Mouse (Mus musculus): ENCODE measurements at regions not wholly inside any gene's neighbourhood (a gene's known extent, or its start where the extent isn't known, plus 50 kb on each side); places are given as distances from the start of the nearest gene placed in this dataset.

GRCm38 (mm10) chr9:116323871-116324721, 148.9 kb upstream of the Tgfbr2 start:
- H3K36me3 ChIP-seq, result no peaks in the 10 kb centered on the region
- no peak for ATAC-seq (replicated peaks; ENCODE audit: low FRiP score)
- H3K9me3 ChIP-seq (replicated peaks), result no peaks in the 10 kb centered on the region
- no peak overlapping the region for H3K27ac ChIP-seq
- no peak overlapping the region for H3K4me2 ChIP-seq
- no peak overlapping the region for H3K4me3 ChIP-seq (replicated peaks)
- no peaks in the 10 kb centered on the region for H3K4me1 ChIP-seq
- H3K9ac ChIP-seq, result no peak overlapping the region
- no peaks in the 10 kb centered on the region for H3K27me3 ChIP-seq
- 87% methylated on average over 9 of the region's 9 CpGs for WGBS

- 87% methylated on average over 6 of the region's 6 CpGs for WGBS
- no peak overlapping the region for H3K4me3 ChIP-seq (replicated peaks)
- no peaks in the 10 kb centered on the region for H3K36me3 ChIP-seq
- no peaks in the 10 kb centered on the region for H3K27me3 ChIP-seq
- H3K27ac ChIP-seq, result no peak overlapping the region
- H3K9me3 ChIP-seq (replicated peaks), result no peaks in the 10 kb centered on the region
- no peak for ATAC-seq (replicated peaks; ENCODE audit: low FRiP score)
- no peak overlapping the region for H3K4me2 ChIP-seq
- H3K9ac ChIP-seq, result no peak overlapping the region
- no peaks in the 10 kb centered on the region for H3K4me1 ChIP-seq
Measured at GRCm38 (mm10) chr9:116321908-116322307, 146.7 kb upstream of the Tgfbr2 start.

GRCm38 (mm10) chr9:116319421-116319820, 144.3 kb upstream of the Tgfbr2 start:
- H3K4me3 ChIP-seq (replicated peaks), result no peak overlapping the region
- no peaks in the 10 kb centered on the region for H3K9me3 ChIP-seq (replicated peaks)
- no peak for ATAC-seq (replicated peaks; ENCODE audit: low FRiP score)
- H3K9ac ChIP-seq, result no peak overlapping the region
- no peaks in the 10 kb centered on the region for H3K27me3 ChIP-seq
- no peak overlapping the region for H3K27ac ChIP-seq
- H3K36me3 ChIP-seq, result no peaks in the 10 kb centered on the region
- no peaks in the 10 kb centered on the region for H3K4me1 ChIP-seq
- WGBS, result 70% methylated on average over 3 of the region's 3 CpGs
- H3K4me2 ChIP-seq, result no peak overlapping the region

- no peaks in the 10 kb centered on the region for H3K36me3 ChIP-seq
- no peak for ATAC-seq (replicated peaks; ENCODE audit: low FRiP score)
- 78% methylated on average over 4 of the region's 4 CpGs for WGBS
- H3K27ac ChIP-seq, result no peak overlapping the region
- no peak overlapping the region for H3K4me3 ChIP-seq (replicated peaks)
- no peak overlapping the region for H3K9ac ChIP-seq
- no peak overlapping the region for H3K4me2 ChIP-seq
- H3K9me3 ChIP-seq (replicated peaks), result no peaks in the 10 kb centered on the region
- no peaks in the 10 kb centered on the region for H3K4me1 ChIP-seq
- no peaks in the 10 kb centered on the region for H3K27me3 ChIP-seq
Measured at GRCm38 (mm10) chr9:116316582-116317095, 141.5 kb upstream of the Tgfbr2 start.

GRCm38 (mm10) chr9:116314803-116315202, 139.6 kb upstream of the Tgfbr2 start:
- H3K4me2 ChIP-seq, result no peak overlapping the region
- H3K4me1 ChIP-seq, result no peaks in the 10 kb centered on the region
- no peaks in the 10 kb centered on the region for H3K27me3 ChIP-seq
- no peaks in the 10 kb centered on the region for H3K9me3 ChIP-seq (replicated peaks)
- no peak overlapping the region for H3K27ac ChIP-seq
- ATAC-seq (replicated peaks; ENCODE audit: low FRiP score), result no peak
- no peak overlapping the region for H3K4me3 ChIP-seq (replicated peaks)
- H3K9ac ChIP-seq, result no peak overlapping the region
- H3K36me3 ChIP-seq, result no peaks in the 10 kb centered on the region

GRCm38 (mm10) chr9:116313932-116314790, 139.0 kb upstream of the Tgfbr2 start:
- no peak overlapping the region for H3K4me3 ChIP-seq (replicated peaks)
- no peak overlapping the region for H3K27ac ChIP-seq
- 79% methylated on average over 14 of the region's 14 CpGs for WGBS
- H3K4me1 ChIP-seq, result no peaks in the 10 kb centered on the region
- H3K9ac ChIP-seq, result no peak overlapping the region
- no peaks in the 10 kb centered on the region for H3K9me3 ChIP-seq (replicated peaks)
- H3K36me3 ChIP-seq, result no peaks in the 10 kb centered on the region
- ATAC-seq (replicated peaks; ENCODE audit: low FRiP score), result no peak
- no peaks in the 10 kb centered on the region for H3K27me3 ChIP-seq
- H3K4me2 ChIP-seq, result no peak overlapping the region

GRCm38 (mm10) chr9:116311364-116311763, 136.2 kb upstream of the Tgfbr2 start:
- Histone ChIP-seq H3K9me3 (replicated peaks) (no peaks in the 10 kb centered on the region), H3K4me2 (no peak overlapping the region), H3K27ac (no peak overlapping the region), H3K36me3 (no peaks in the 10 kb centered on the region), H3K9ac (no peak overlapping the region), H3K27me3 (no peaks in the 10 kb centered on the region), H3K4me1 (no peaks in the 10 kb centered on the region), H3K4me3 (replicated peaks) (no peak overlapping the region)
- WGBS, result 78% methylated on average over 3 of the region's 3 CpGs
- ATAC-seq (replicated peaks; ENCODE audit: low FRiP score), result no peak

GRCm38 (mm10) chr9:116301602-116302001, 126.4 kb upstream of the Tgfbr2 start:
- no peak for ATAC-seq (replicated peaks; ENCODE audit: low FRiP score)
- Histone ChIP-seq H3K27ac (no peak overlapping the region), H3K4me1 (0 out of 2 replicates have a peak, but pooled peaks cover 2% of the 10 kb centered on the region), H3K36me3 (no peaks in the 10 kb centered on the region), H3K9ac (no peak overlapping the region), H3K4me3 (replicated peaks) (no peak overlapping the region), H3K4me2 (no peak overlapping the region), H3K27me3 (no peaks in the 10 kb centered on the region), H3K9me3 (replicated peaks) (no peaks in the 10 kb centered on the region)
- 79% methylated on average over 2 of the region's 2 CpGs for WGBS

- H3K4me1 ChIP-seq, result 0 out of 2 replicates have a peak, but pooled peaks cover 2% of the 10 kb centered on the region
- H3K4me2 ChIP-seq, result no peak overlapping the region
- no peak overlapping the region for H3K27ac ChIP-seq
- 65% methylated on average over 4 of the region's 4 CpGs for WGBS
- no peak overlapping the region for H3K9ac ChIP-seq
- no peaks in the 10 kb centered on the region for H3K27me3 ChIP-seq
- no peak overlapping the region for H3K4me3 ChIP-seq (replicated peaks)
- H3K36me3 ChIP-seq, result no peaks in the 10 kb centered on the region
- no peaks in the 10 kb centered on the region for H3K9me3 ChIP-seq (replicated peaks)
- ATAC-seq (replicated peaks; ENCODE audit: low FRiP score), result no peak
Measured at GRCm38 (mm10) chr9:116298791-116299190, 123.6 kb upstream of the Tgfbr2 start.

- WGBS, result 90% methylated on average over 7 of the region's 7 CpGs
- Histone ChIP-seq H3K4me3 (replicated peaks) (no peak overlapping the region), H3K27ac (no peak overlapping the region), H3K9ac (no peak overlapping the region), H3K4me1 (peaks cover 4% of the 10 kb centered on the region; the same call in 1 of the 2 replicates), H3K9me3 (replicated peaks) (no peaks in the 10 kb centered on the region), H3K4me2 (no peak overlapping the region), H3K27me3 (no peaks in the 10 kb centered on the region), H3K36me3 (no peaks in the 10 kb centered on the region)
- no peak for ATAC-seq (replicated peaks; ENCODE audit: low FRiP score)
Measured at GRCm38 (mm10) chr9:116296349-116296748, 121.2 kb upstream of the Tgfbr2 start.

- H3K27me3 ChIP-seq, result no peaks in the 10 kb centered on the region
- H3K27ac ChIP-seq, result no peak overlapping the region
- no peak for ATAC-seq (replicated peaks; ENCODE audit: low FRiP score)
- 89% methylated on average over 3 of the region's 3 CpGs for WGBS
- no peaks in the 10 kb centered on the region for H3K36me3 ChIP-seq
- H3K9ac ChIP-seq, result no peak overlapping the region
- H3K4me1 ChIP-seq, result peaks cover 4% of the 10 kb centered on the region; the same call in 1 of the 2 replicates
- no peak overlapping the region for H3K4me3 ChIP-seq (replicated peaks)
- no peak overlapping the region for H3K4me2 ChIP-seq
- no peaks in the 10 kb centered on the region for H3K9me3 ChIP-seq (replicated peaks)
Measured at GRCm38 (mm10) chr9:116294073-116294472, 118.9 kb upstream of the Tgfbr2 start.

GRCm38 (mm10) chr9:116293110-116293509, 118.0 kb upstream of the Tgfbr2 start:
- Histone ChIP-seq H3K4me1 (peaks cover 4% of the 10 kb centered on the region; the same call in 1 of the 2 replicates), H3K9ac (no peak overlapping the region), H3K4me2 (no peak overlapping the region), H3K9me3 (replicated peaks) (no peaks in the 10 kb centered on the region), H3K27ac (no peak overlapping the region), H3K4me3 (replicated peaks) (no peak overlapping the region), H3K36me3 (no peaks in the 10 kb centered on the region), H3K27me3 (no peaks in the 10 kb centered on the region)
- 71% methylated on average over 6 of the region's 6 CpGs for whole genome bisulfite sequencing
- no peak for ATAC-seq (replicated peaks; ENCODE audit: low FRiP score)

All from kidney, embryonic 15.5 days (tissue).